Mouse (Mus musculus) neural tube, embryonic 11.5 days (tissue): ENCODE data around the gene Lamc2. TPM values are rescaled to one million over a fixed set of nuclear protein-coding genes. Genes with fewer than 3 reads are reported as not detected.

Experiments
- ATAC-seq: fragments of 200-750 bp; cut with Nextera tagmentation; 2 replicates; pipeline ENCODE4 v1.8.0; 2017; ENCODE audit warnings: moderate number of reproducible peaks, mild to moderate bottlenecking, moderate TSS enrichment, moderate library complexity; ENCODE audit not compliant: insufficient read depth, low FRiP score, low TSS enrichment
- DNase-seq: peaks from one replicate; pipeline ENCODE4 v3.0.0-alpha.2; 2015; ENCODE audit warnings: low spot score
- H3K27ac ChIP-seq: fragments of 300-500 bp; sonication (generic); 2 replicates; pipeline ENCODE4 v1.5.1; 2014; ENCODE audit warnings: low read depth, mild to moderate bottlenecking, low read length
- H3K27me3 ChIP-seq: fragments of 300-500 bp; sonication (generic); 2 replicates; pipeline ENCODE4 v1.6.1; 2014; ENCODE audit warnings: mild to moderate bottlenecking, low read length, mixed read lengths; ENCODE audit not compliant: control insufficient read depth, insufficient read depth
- H3K36me3 ChIP-seq: fragments of 300-500 bp; sonication (generic); 2 replicates; pipeline ENCODE4 v1.6.1; 2014; ENCODE audit warnings: mild to moderate bottlenecking, low read length, moderate library complexity, mixed read lengths; ENCODE audit not compliant: control insufficient read depth, insufficient read depth
- H3K4me1 ChIP-seq: fragments of 300-500 bp; sonication (generic); 2 replicates; pipeline ENCODE4 v1.6.1; 2014; ENCODE audit warnings: low read length, mixed read lengths; ENCODE audit not compliant: control insufficient read depth, insufficient read depth
- H3K4me2 ChIP-seq: fragments of 300-500 bp; sonication (generic); 2 replicates; pipeline ENCODE4 v1.6.1; 2014; ENCODE audit warnings: low read depth, mild to moderate bottlenecking, moderate library complexity
- H3K4me3 ChIP-seq: fragments of 300-500 bp; sonication (generic); 2 replicates; pipeline ENCODE4 v1.5.1; 2014; ENCODE audit warnings: low read depth, low read length
- H3K9ac ChIP-seq: fragments of 300-500 bp; sonication (generic); 2 replicates; pipeline ENCODE4 v1.6.1; 2014; ENCODE audit warnings: mild to moderate bottlenecking, low read length
- H3K9me3 ChIP-seq: fragments of 300-500 bp; sonication (generic); 2 replicates; pipeline ENCODE4 v1.6.1; 2016; ENCODE audit warnings: low read length; ENCODE audit not compliant: control insufficient read depth
- WGBS: fragments of 180-500 bp; shearing (Covaris S2); extraction: QIAGEN DNeasy Blood & Tissue Kit; methylation state at CpG from one replicate; pipeline ENCODE4 v1.1.7; 2014; 5-methylcytosine and 5-hydroxymethylcytosine counted together
- polyA plus RNA-seq: library from polyadenylated mRNA; unstranded; fragments of >200 nt; fragmentation: Nextera tagmentation; extraction: Ambion mirVana; gene quantifications from 2 replicates; pipeline ENCODE4 v1.2.1, GENCODE M21; 2014

Gene Lamc2
- 0.78 and 0.80 TPM in 2 replicates for polyA plus RNA-seq

DNA sequence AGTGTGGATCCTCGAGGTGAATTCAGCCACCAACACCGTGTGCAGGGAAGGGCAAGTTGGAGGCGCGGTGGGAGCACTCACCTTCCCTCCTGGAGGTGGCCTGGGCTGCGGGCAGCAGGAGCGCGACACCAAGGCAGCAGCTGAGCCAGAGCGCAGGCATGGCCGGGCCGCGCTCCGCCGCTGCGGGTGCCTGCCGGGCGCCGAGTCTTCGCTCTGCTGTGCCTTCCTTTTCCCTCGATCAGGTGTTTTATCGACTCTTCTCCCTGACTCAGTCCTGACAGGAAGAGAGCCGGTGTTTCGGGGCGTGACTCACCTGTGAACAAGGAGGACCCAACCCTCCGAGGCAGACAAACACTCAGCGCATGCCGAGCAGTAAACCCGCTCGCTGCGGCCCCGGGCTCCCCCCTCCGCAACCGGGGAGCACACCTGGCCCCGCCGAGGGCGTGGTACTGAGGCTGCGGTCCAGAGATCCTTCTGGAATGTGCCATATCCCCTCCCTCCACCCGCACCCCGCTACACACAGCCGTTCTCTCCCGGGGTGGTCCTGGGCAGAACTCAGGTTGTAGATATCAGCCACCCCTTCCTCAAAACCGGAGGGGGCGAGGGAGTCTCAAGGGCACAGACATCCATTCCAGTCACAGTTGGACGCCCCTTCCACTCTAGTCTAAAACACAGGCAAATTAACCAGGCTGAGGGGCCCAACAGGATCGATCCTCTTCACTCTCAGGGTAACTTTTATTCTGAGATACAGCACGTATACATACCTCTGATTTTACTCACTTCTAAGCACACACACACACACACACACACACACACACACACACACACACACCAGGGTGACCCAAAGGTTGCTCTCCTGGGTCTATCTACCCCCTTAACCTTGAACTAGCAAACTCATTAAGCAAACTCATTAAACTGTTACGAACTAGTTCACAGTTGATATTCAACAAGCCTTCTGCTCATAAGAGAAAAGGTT lies at the start of gene Lamc2:
Lamc2 (minus strand) TSS at position 620 of the 976 bp plus-strand sequence.
- no peaks in the 10 kb centered on the region for H3K36me3 ChIP-seq
- peak within 1 kb of the TSS; percentile 83 for H3K4me2 ChIP-seq
- H3K27ac ChIP-seq = no peak within 1 kb of the TSS
- no peaks in the 10 kb centered on the region for H3K9me3 ChIP-seq
- peaks cover 4% of the 10 kb centered on the region; the same call in 1 of the 2 replicates for H3K4me1 ChIP-seq
- peak within 1 kb of the TSS; percentile 41 for H3K9ac ChIP-seq
- WGBS = 3% methylated on average over 43 of the region's 46 CpGs
- peak; percentile 23; the same call in 1 of the 2 replicates for ATAC-seq
- H3K27me3 ChIP-seq = peaks cover 30% of the 10 kb centered on the region
- H3K4me3 ChIP-seq = peak within 1 kb of the TSS; percentile 31
- peak; percentile 30 for DNase-seq

DNA sequence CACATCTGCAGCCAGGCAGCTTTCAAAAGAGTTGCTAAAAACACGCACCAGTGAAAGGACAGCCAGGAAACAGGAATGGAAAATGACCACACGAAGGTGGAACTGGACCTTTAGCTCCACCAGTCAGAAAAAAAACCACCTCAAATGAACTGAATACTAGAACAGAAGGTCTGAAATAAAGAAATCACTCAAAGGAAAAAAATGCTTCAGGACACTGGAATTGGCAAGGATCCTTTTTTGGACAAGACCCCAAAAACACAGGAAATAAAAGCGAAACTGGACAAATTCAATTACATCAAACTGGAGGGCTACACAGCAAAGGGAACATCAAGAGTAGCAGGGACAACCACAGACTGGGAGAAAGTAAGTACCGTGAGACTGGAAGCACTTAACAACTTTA lies 49.3 kb upstream of the Lamc2 start:
- H3K4me3 ChIP-seq = no peak overlapping the region
- 86% methylated on average over 4 of the region's 4 CpGs for WGBS
- no peaks in the 10 kb centered on the region for H3K4me1 ChIP-seq
- no peak for ATAC-seq
- H3K27me3 ChIP-seq = no peaks in the 10 kb centered on the region
- no peak overlapping the region for H3K27ac ChIP-seq
- no peak overlapping the region for H3K9ac ChIP-seq
- DNase-seq = no peak
- H3K36me3 ChIP-seq = peaks cover under 1% of the 10 kb centered on the region; the same call in 1 of the 2 replicates
- no peak overlapping the region for H3K4me2 ChIP-seq
- H3K9me3 ChIP-seq = no peaks in the 10 kb centered on the region

DNA sequence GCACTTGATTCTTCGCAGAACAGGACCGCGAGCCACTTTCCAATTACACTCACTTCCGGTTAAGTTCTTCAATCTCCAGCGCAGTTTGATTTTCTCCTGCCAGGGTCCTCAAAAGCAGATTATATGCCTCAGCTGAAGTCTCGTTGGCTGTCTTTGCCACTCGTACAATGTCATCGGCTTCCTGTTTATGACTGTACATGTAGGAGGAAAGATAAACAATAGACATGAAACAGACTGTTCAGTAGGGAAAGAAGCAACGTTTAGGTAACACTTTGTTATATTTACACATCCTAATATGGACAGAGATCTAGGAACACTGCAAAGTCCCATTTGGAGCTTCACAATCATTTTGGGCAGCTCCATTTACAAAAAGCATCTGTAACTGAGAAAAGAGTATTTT lies 45.4 kb upstream of the Lamc2 start:
- no peaks in the 10 kb centered on the region for H3K27me3 ChIP-seq
- peaks cover 4% of the 10 kb centered on the region for H3K36me3 ChIP-seq
- H3K4me1 ChIP-seq = no peaks in the 10 kb centered on the region
- 95% methylated on average over 9 of the region's 9 CpGs for WGBS
- no peak overlapping the region for H3K4me3 ChIP-seq
- H3K9me3 ChIP-seq = no peaks in the 10 kb centered on the region
- no peak overlapping the region for H3K9ac ChIP-seq
- H3K27ac ChIP-seq = no peak overlapping the region
- DNase-seq = no peak
- ATAC-seq = no peak
- no peak overlapping the region for H3K4me2 ChIP-seq

DNA sequence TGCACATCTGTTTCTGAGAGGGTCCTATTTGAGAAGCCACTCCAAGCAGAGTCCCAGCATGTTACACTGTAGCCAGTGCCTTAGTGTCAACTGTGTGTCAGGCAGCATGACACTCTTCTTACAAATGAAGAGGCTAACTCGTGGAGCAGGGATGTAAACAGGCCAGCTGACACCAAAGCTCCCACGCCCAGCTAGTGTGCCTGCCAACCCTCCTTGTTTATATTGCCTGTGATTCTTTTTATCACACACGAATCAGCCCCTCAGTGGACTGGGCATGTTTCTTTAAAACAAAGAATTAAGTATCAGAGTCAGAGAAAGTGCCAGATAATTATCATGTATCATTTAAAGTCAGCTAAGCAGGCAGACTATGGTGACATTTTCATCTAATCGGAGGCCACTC lies 41.7 kb upstream of the Lamc2 start:
- H3K4me2 ChIP-seq = no peak overlapping the region
- WGBS = 70% methylated on average over 4 of the region's 4 CpGs
- H3K4me1 ChIP-seq = no peaks in the 10 kb centered on the region
- H3K9ac ChIP-seq = no peak overlapping the region
- no peak overlapping the region for H3K27ac ChIP-seq
- no peak overlapping the region for H3K4me3 ChIP-seq
- H3K36me3 ChIP-seq = peaks cover 4% of the 10 kb centered on the region
- no peaks in the 10 kb centered on the region for H3K9me3 ChIP-seq
- no peaks in the 10 kb centered on the region for H3K27me3 ChIP-seq
- ATAC-seq (no peak), DNase-seq (no peak)

DNA sequence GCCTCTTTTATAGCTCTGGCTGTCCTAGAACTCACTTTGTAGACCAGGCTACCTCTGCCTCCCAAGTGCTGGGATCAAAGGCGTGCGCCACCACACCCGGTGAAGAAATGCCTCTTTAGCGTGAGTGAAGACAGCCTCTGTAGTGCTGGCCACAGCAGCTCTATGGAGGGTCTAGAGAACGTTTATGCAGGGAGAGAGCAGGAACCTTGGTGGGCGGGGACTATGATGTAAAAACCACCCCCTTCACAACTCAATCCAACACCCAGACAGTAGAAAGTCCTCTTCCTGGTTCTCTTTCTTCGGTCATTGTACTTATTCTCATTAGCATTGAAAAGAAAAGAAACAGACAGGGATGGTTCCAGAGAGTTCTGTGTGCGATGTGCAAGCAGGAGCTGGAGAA lies 40.8 kb upstream of the Lamc2 start:
- no peaks in the 10 kb centered on the region for H3K4me1 ChIP-seq
- H3K36me3 ChIP-seq = peaks cover 4% of the 10 kb centered on the region
- no peak overlapping the region for H3K9ac ChIP-seq
- 89% methylated on average over 8 of the region's 8 CpGs for WGBS
- no peak for ATAC-seq
- no peak for DNase-seq
- H3K4me3 ChIP-seq = no peak overlapping the region
- no peaks in the 10 kb centered on the region for H3K9me3 ChIP-seq
- H3K27me3 ChIP-seq = no peaks in the 10 kb centered on the region
- no peak overlapping the region for H3K4me2 ChIP-seq
- H3K27ac ChIP-seq = no peak overlapping the region

DNA sequence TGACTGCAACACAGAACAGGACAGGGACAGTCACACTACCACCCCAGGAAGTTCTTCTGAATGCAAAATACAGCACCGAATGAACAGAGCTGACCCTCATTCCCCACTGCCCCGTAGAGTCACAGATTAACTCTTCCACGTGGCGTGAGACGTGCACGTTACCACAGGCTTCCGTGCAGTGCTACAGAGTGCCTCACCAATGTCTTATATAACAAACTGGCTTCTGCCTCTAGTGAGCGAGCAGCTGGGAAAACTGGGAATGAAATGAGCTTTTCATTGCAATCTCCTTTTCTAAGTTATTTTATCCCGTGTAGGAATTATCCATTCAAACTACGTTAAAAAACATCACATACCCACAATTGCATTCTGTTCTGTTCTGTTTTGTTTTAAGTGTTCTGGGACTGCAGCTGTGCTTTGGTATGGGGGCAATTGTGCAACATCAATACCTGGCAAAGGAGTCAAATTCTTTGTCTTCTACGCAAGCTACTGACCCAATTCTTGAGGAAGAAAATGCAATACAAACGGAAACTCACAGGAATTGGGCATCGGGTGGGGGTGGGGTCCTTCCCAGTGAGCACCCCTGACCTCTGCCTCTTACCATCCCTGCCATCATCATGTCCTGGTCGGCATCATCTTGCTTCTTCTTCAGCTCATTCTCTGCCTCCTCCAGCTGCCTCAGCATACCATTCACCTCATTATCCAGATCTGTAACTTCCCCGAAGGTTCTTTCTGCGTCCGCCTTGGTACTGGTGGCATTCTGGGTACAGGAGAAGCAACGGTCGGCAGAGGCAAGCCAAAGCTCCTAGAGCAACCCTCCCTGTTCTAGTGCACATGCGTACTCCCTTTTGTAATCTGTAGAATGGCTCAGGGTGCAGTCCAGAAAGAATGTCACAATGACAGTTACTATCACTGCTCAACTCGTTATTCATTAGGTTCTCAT lies 39.8 kb upstream of the Lamc2 start:
- H3K4me1 ChIP-seq = no peaks in the 10 kb centered on the region
- no peak overlapping the region for H3K4me3 ChIP-seq
- no peak overlapping the region for H3K27ac ChIP-seq
- ATAC-seq (no peak), DNase-seq (no peak)
- whole genome bisulfite sequencing = 93% methylated on average over 21 of the region's 21 CpGs
- peaks cover 4% of the 10 kb centered on the region for H3K36me3 ChIP-seq
- no peak overlapping the region for H3K4me2 ChIP-seq
- H3K9ac ChIP-seq = no peak overlapping the region
- no peaks in the 10 kb centered on the region for H3K9me3 ChIP-seq
- no peaks in the 10 kb centered on the region for H3K27me3 ChIP-seq

DNA sequence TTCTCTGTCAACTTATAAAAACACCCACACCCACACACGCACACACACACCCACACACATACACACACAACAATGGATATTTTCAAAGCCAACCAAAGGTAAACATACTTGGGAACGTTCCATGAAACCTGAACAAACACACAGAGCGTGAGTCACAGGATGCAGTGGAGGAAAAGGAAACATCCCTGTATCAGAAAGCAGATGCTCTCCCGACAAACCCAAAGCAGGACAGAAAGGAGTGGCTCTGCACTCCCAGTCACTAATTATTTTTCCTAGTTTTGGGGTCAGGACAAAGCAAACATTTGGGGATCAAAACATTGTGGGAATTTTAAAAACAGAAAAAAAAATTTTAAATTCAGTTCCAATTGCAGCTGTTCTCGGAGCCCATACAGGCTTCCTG lies 38.1 kb upstream of the Lamc2 start:
- Histone ChIP-seq H3K36me3 (peaks cover 4% of the 10 kb centered on the region), H3K27me3 (no peaks in the 10 kb centered on the region), H3K27ac (no peak overlapping the region), H3K4me3 (no peak overlapping the region), H3K9me3 (no peaks in the 10 kb centered on the region), H3K4me2 (no peak overlapping the region), H3K4me1 (no peaks in the 10 kb centered on the region), H3K9ac (no peak overlapping the region)
- no peak for DNase-seq
- no peak for ATAC-seq
- WGBS = 61% methylated on average over 5 of the region's 5 CpGs

DNA sequence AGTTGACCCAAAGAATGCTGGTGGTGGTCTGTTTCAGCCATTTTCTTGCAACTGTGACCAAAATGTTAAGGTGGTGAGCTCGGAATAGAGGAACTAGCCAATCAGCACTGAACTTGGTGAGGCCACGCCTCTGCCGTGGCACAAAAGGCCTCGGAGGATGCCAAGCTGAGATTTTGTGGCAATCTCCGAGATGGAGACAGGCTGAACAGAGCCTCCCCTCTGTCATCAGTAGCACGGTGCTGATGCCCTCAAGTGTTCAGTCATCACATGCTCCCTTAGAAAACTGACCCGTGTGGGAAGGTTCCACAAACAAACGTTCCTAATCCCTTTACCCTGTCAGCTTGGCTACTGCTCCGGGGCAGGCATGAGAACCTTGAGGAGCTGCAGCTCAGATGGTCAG lies 33.1 kb upstream of the Lamc2 start:
- Histone ChIP-seq H3K36me3 (0 out of 2 replicates have a peak, but pooled peaks cover 2% of the 10 kb centered on the region), H3K27ac (no peak overlapping the region), H3K9ac (no peak overlapping the region), H3K9me3 (no peaks in the 10 kb centered on the region), H3K27me3 (no peaks in the 10 kb centered on the region), H3K4me2 (no peak overlapping the region), H3K4me1 (no peaks in the 10 kb centered on the region), H3K4me3 (no peak overlapping the region)
- 75% methylated on average over 9 of the region's 9 CpGs for WGBS
- ATAC-seq (no peak), DNase-seq (no peak)
